Mouse (Mus musculus) myocyte (in vitro differentiated cells): ENCODE measurements around the gene Mgme1. TPM values are rescaled to one million over a fixed set of nuclear protein-coding genes. Genes with fewer than 3 reads are reported as not detected.

Experiments used
- H3K27me3 ChIP-seq: one replicate; pipeline ENCODE4 v1.6.1; 2011; ENCODE audit not compliant: control insufficient read depth, insufficient read depth, insufficient read length
- H3K36me3 ChIP-seq: one replicate; pipeline ENCODE4 v1.6.1; 2011; ENCODE audit not compliant: control insufficient read depth, insufficient read depth
- H3K4me2 ChIP-seq: one replicate; pipeline ENCODE4 v1.6.1; 2011; ENCODE audit warnings: low read depth, control low read depth
- H3K4me3 ChIP-seq: one replicate; pipeline ENCODE4 v1.5.1; 2011; ENCODE audit warnings: mild to moderate bottlenecking, control low read depth, moderate library complexity
- H3K79me2 ChIP-seq: one replicate; pipeline ENCODE4 v1.6.1; 2011; ENCODE audit not compliant: control insufficient read depth, insufficient read depth
- H3ac ChIP-seq: one replicate; pipeline ENCODE4 v1.6.1; 2011; ENCODE audit not compliant: control insufficient read depth, insufficient read length
- CEBPB ChIP-seq: IDR thresholded peaks from 2 replicates; pipeline ENCODE4 v1.6.1; 2011; ENCODE audit warnings: mild to moderate bottlenecking, moderate library complexity; ENCODE audit not compliant: poor library complexity, insufficient read depth, severe bottlenecking
- E2F4 ChIP-seq: IDR thresholded peaks from one replicate; pipeline ENCODE4 v1.6.1; 2011; ENCODE audit warnings: mild to moderate bottlenecking, control low read depth, moderate library complexity; ENCODE audit not compliant: insufficient read depth
- MAX ChIP-seq: IDR thresholded peaks from one replicate; pipeline ENCODE4 v1.6.1; 2011; ENCODE audit warnings: low read depth, mild to moderate bottlenecking, control low read depth
- MYOD1 ChIP-seq, 3 experiments: IDR thresholded peaks; one replicate each; pipeline ENCODE4 v1.6.1; 2011; ENCODE audit warnings: control low read depth in 2 of 3, low read depth in 2 of 3, mild to moderate bottlenecking in 2 of 3, moderate library complexity in 1 of 3; ENCODE audit not compliant: insufficient read length in 2 of 3, control insufficient read depth in 1 of 3
- MYOG ChIP-seq, 3 experiments: IDR thresholded peaks; one replicate each; pipeline ENCODE4 v1.6.1; 2011; ENCODE audit warnings: control low read depth in 2 of 3, low read depth in 2 of 3, mild to moderate bottlenecking in 2 of 3; ENCODE audit not compliant: insufficient read length in 2 of 3, control insufficient read depth in 1 of 3, insufficient read depth in 1 of 3
- POLR2A ChIP-seq: IDR thresholded peaks from one replicate; pipeline ENCODE4 v1.6.1; 2011; ENCODE audit warnings: low read depth, mild to moderate bottlenecking, control low read depth, moderate library complexity; ENCODE audit not compliant: insufficient read length
- POLR2AphosphoS2 ChIP-seq: IDR thresholded peaks from one replicate; pipeline ENCODE4 v1.6.1; 2011; ENCODE audit warnings: low read depth, control low read depth; ENCODE audit not compliant: insufficient read length
- REST ChIP-seq: IDR thresholded peaks from one replicate; pipeline ENCODE4 v1.6.1; 2011; ENCODE audit warnings: mild to moderate bottlenecking, control low read depth, moderate library complexity; ENCODE audit not compliant: insufficient read depth, insufficient read length
- SRF ChIP-seq: IDR thresholded peaks from one replicate; pipeline ENCODE4 v1.6.1; 2011; ENCODE audit warnings: low read depth; ENCODE audit not compliant: control insufficient read depth, insufficient read length
- TCF12 ChIP-seq: IDR thresholded peaks from one replicate; pipeline ENCODE4 v1.6.1; 2011; ENCODE audit warnings: mild to moderate bottlenecking, control low read depth; ENCODE audit not compliant: poor library complexity, insufficient read depth, severe bottlenecking
- TCF3 ChIP-seq: IDR thresholded peaks from one replicate; pipeline ENCODE4 v1.6.1; 2011; ENCODE audit warnings: low read depth, control low read depth; ENCODE audit not compliant: insufficient read length
- USF1 ChIP-seq: IDR thresholded peaks from one replicate; pipeline ENCODE4 v1.6.1; 2011; ENCODE audit warnings: low read depth, mild to moderate bottlenecking, control low read depth, moderate library complexity
- polyA plus RNA-seq: library from polyadenylated mRNA; unstranded; fragments of >200 nt; fragmentation: generic; extraction: Trizol; gene quantifications from one replicate; pipeline ENCODE4 v1.2.1, GENCODE M21; 2012; ENCODE audit warnings: missing spikeins

Mgme1 gene
- polyA plus RNA-seq, 1 experiment = 3.7 TPM

- TF ChIP-seq USF1 (no peak), TCF12 (no peak), E2F4 (no peak), POLR2A (no peak), REST (no peak), CEBPB (no peak)
- H3K4me3 ChIP-seq = no peak overlapping the region
- peak overlapping the region; percentile 18 for H3K4me2 ChIP-seq
- no peak overlapping the region for H3ac ChIP-seq
- no peaks in the 10 kb centered on the region for H3K79me2 ChIP-seq
- peaks cover 10% of the 10 kb centered on the region for H3K27me3 ChIP-seq
- no peaks in the 10 kb centered on the region for H3K36me3 ChIP-seq
Observed at GRCm38 (mm10) chr2:144299749-144300669, 29.5 kb downstream of the Mgme1 start.

GRCm38 (mm10) chr2:144301101-144301500, 30.6 kb downstream of the Mgme1 start:
- Histone ChIP-seq H3K79me2 (no peaks in the 10 kb centered on the region), H3K4me2 (no peak overlapping the region), H3K27me3 (peaks cover 10% of the 10 kb centered on the region), H3K36me3 (no peaks in the 10 kb centered on the region), H3ac (no peak overlapping the region), H3K4me3 (no peak overlapping the region)
- TF ChIP-seq E2F4 (no peak), TCF3 (no peak), POLR2A (no peak), MYOG (IDR thresholded peaks at IDR 0.05; ENCODE audit: control insufficient read depth in 1 of 3, insufficient read depth in 1 of 3, insufficient read length in 2 of 3, low read depth in 2 of 3) (no peak), SRF (no peak), TCF12 (no peak), USF1 (no peak), POLR2AphosphoS2 (no peak), MYOD1 (IDR thresholded peaks at IDR 0.05; ENCODE audit: control insufficient read depth in 1 of 3, insufficient read length in 2 of 3, low read depth in 2 of 3) (no peak), CEBPB (no peak), REST (no peak), MAX (no peak)

- no peak overlapping the region for H3K4me3 ChIP-seq
- peaks cover 10% of the 10 kb centered on the region for H3K27me3 ChIP-seq
- no peaks in the 10 kb centered on the region for H3K36me3 ChIP-seq
- H3ac ChIP-seq = no peak overlapping the region
- TF ChIP-seq POLR2AphosphoS2 (no peak), SRF (no peak), TCF12 (no peak), E2F4 (no peak), USF1 (no peak), REST (no peak), TCF3 (no peak), MYOD1 (IDR thresholded peaks at IDR 0.05; ENCODE audit: control insufficient read depth in 1 of 3, insufficient read length in 2 of 3, low read depth in 2 of 3) (no peak), POLR2A (no peak)
- no peak overlapping the region for H3K4me2 ChIP-seq
- H3K79me2 ChIP-seq = no peaks in the 10 kb centered on the region
Observed at GRCm38 (mm10) chr2:144305721-144306294, 35.3 kb downstream of the Mgme1 start.

- H3K79me2 ChIP-seq = no peaks in the 10 kb centered on the region
- peaks cover 5% of the 10 kb centered on the region for H3K27me3 ChIP-seq
- no peak overlapping the region for H3ac ChIP-seq
- no peak overlapping the region for H3K4me3 ChIP-seq
- TF ChIP-seq E2F4 = no peak
- TF ChIP-seq REST = no peak
- TF ChIP-seq MAX = no peak
- TF ChIP-seq SRF = no peak
- no peak for TF ChIP-seq TCF12
- no peak for TF ChIP-seq TCF3
- no peak for TF ChIP-seq MYOD1 (IDR thresholded peaks at IDR 0.05; ENCODE audit: control insufficient read depth in 1 of 3, insufficient read length in 2 of 3, low read depth in 2 of 3)
- TF ChIP-seq MYOG (IDR thresholded peaks at IDR 0.05; ENCODE audit: control insufficient read depth in 1 of 3, insufficient read depth in 1 of 3, insufficient read length in 2 of 3, low read depth in 2 of 3) = no peak
- TF ChIP-seq POLR2AphosphoS2 = no peak
- no peak for TF ChIP-seq USF1
- no peak for TF ChIP-seq CEBPB
- TF ChIP-seq POLR2A = no peak
- no peak overlapping the region for H3K4me2 ChIP-seq
- H3K36me3 ChIP-seq = no peaks in the 10 kb centered on the region
Observed at GRCm38 (mm10) chr2:144308561-144308960, 38.1 kb downstream of the Mgme1 start.
